Mouse (Mus musculus): Measurements from ENCODE around the gene Polr2i. TPM values are rescaled to one million over a fixed set of nuclear protein-coding genes. Genes with fewer than 3 reads are reported as not detected.
"Not testable (repeated sequence)": the region's sequence is repeated elsewhere in the genome, so short reads cannot be mapped to it uniquely, and the experiment has no call there.

The Polr2i gene
- polyA plus RNA-seq, 1 experiment from 2014 or later = 126 TPM

GRCm38 (mm10) chr7:30232631-30233148 lies 942 bp downstream of the Polr2i start:
- H3K9me3 ChIP-seq (replicated peaks; ENCODE audit: control insufficient read depth, low read length) = no peaks in the 10 kb centered on the region
- H3K4me1 ChIP-seq (ENCODE audit: control insufficient read depth, insufficient read depth, low read length) = peaks cover 6% of the 10 kb centered on the region; the same call in 1 of the 2 replicates
- WGBS (ENCODE audit: insufficient replicate concordance) = 4% methylated on average over 24 of the region's 24 CpGs
- H3K36me3 ChIP-seq (ENCODE audit: control insufficient read depth, insufficient read depth, low read length) = no peaks in the 10 kb centered on the region; the same call in 1 of the 2 replicates
- H3K27me3 ChIP-seq (ENCODE audit: control insufficient read depth, insufficient read depth, low read length) = no peaks in the 10 kb centered on the region
- H3K4me3 ChIP-seq (ENCODE audit: low read depth, low read length) = peak overlapping the region; percentile 85
- H3K4me2 ChIP-seq = peak overlapping the region; percentile 80
- H3K27ac ChIP-seq (ENCODE audit: low read depth, low read length) = peak overlapping the region; percentile 86
- no peak; the same call in 1 of the 2 replicates for ATAC-seq (replicated peaks; ENCODE audit: insufficient number of reproducible peaks, low FRiP score, low TSS enrichment)
- peak overlapping the region; percentile 86 for H3K9ac ChIP-seq (ENCODE audit: low read depth, low read length)

GRCm38 (mm10) chr7:30233387-30233786 lies 1.6 kb downstream of the Polr2i start:
- Histone ChIP-seq H3K4me1 (ENCODE audit: control insufficient read depth, insufficient read depth, low read length) (peaks cover 6% of the 10 kb centered on the region; the same call in 1 of the 2 replicates), H3K27ac (ENCODE audit: low read depth, low read length) (no peak overlapping the region), H3K36me3 (ENCODE audit: control insufficient read depth, insufficient read depth, low read length) (no peaks in the 10 kb centered on the region; the same call in 1 of the 2 replicates), H3K9ac (ENCODE audit: low read depth, low read length) (no peak overlapping the region), H3K4me3 (ENCODE audit: low read depth, low read length) (peak overlapping the region; percentile 85; the same call in 1 of the 2 replicates), H3K4me2 (peak overlapping the region; percentile 80; the same call in 1 of the 2 replicates), H3K27me3 (ENCODE audit: control insufficient read depth, insufficient read depth, low read length) (no peaks in the 10 kb centered on the region), H3K9me3 (replicated peaks; ENCODE audit: control insufficient read depth, low read length) (no peaks in the 10 kb centered on the region)
- ATAC-seq (replicated peaks; ENCODE audit: insufficient number of reproducible peaks, low FRiP score, low TSS enrichment) = no peak
- 86% methylated on average over 20 of the region's 20 CpGs for WGBS (ENCODE audit: insufficient replicate concordance)

- no peaks in the 10 kb centered on the region for H3K9me3 ChIP-seq (replicated peaks; ENCODE audit: control insufficient read depth, low read length)
These were observed 2.6 kb downstream of the Polr2i start for GRCm38 (mm10) chr7:30234276-30234858.

GRCm38 (mm10) chr7:30235091-30235490 lies 3.3 kb downstream of the Polr2i start:
- H3K36me3 ChIP-seq (ENCODE audit: control insufficient read depth, insufficient read depth, low read length) = 0 out of 2 replicates have a peak, but pooled peaks cover under 1% of the 10 kb centered on the region
- H3K27ac ChIP-seq (ENCODE audit: low read depth, low read length) = no peak overlapping the region
- H3K4me3 ChIP-seq (ENCODE audit: low read depth, low read length) = no peak overlapping the region
- no peak for ATAC-seq (replicated peaks; ENCODE audit: insufficient number of reproducible peaks, low FRiP score, low TSS enrichment)
- H3K4me2 ChIP-seq = no peak overlapping the region
- H3K4me1 ChIP-seq (ENCODE audit: control insufficient read depth, insufficient read depth, low read length) = peaks cover 6% of the 10 kb centered on the region; the same call in 1 of the 2 replicates
- no peaks in the 10 kb centered on the region for H3K27me3 ChIP-seq (ENCODE audit: control insufficient read depth, insufficient read depth, low read length)
- no peak overlapping the region for H3K9ac ChIP-seq (ENCODE audit: low read depth, low read length)
- 88% methylated on average over 8 of the region's 8 CpGs for WGBS (ENCODE audit: insufficient replicate concordance)
- no peaks in the 10 kb centered on the region for H3K9me3 ChIP-seq (replicated peaks; ENCODE audit: control insufficient read depth, low read length)

More at GRCm38 (mm10) chr7:30234276-30234858, 2.6 kb downstream of the Polr2i start:
- no peaks in the 10 kb centered on the region; the same call in 1 of the 2 replicates for H3K36me3 ChIP-seq (ENCODE audit: control insufficient read depth, insufficient read depth, low read length)
- peaks cover 6% of the 10 kb centered on the region; the same call in 1 of the 2 replicates for H3K4me1 ChIP-seq (ENCODE audit: control insufficient read depth, insufficient read depth, low read length)
- ATAC-seq (replicated peaks; ENCODE audit: insufficient number of reproducible peaks, low FRiP score, low TSS enrichment) = no peak
- WGBS (ENCODE audit: insufficient replicate concordance) = 94% methylated on average over 15 of the region's 15 CpGs
- H3K4me2 ChIP-seq = no peak overlapping the region
- H3K4me3 ChIP-seq (ENCODE audit: low read depth, low read length) = no peak overlapping the region
- H3K9ac ChIP-seq (ENCODE audit: low read depth, low read length) = no peak overlapping the region
- no peaks in the 10 kb centered on the region for H3K27me3 ChIP-seq (ENCODE audit: control insufficient read depth, insufficient read depth, low read length)
- H3K27ac ChIP-seq (ENCODE audit: low read depth, low read length) = no peak overlapping the region

- H3K9ac ChIP-seq (ENCODE audit: low read depth, low read length) = no peak within 1 kb of the TSS
- WGBS (ENCODE audit: insufficient replicate concordance) = 81% methylated on average over 4 of the region's 4 CpGs
- H3K4me3 ChIP-seq (ENCODE audit: low read depth, low read length) = no peak within 1 kb of the TSS
- no peaks in the 10 kb centered on the region for H3K9me3 ChIP-seq (replicated peaks; ENCODE audit: control insufficient read depth, low read length)
- H3K4me2 ChIP-seq = no peak within 1 kb of the TSS
- ATAC-seq (replicated peaks; ENCODE audit: insufficient number of reproducible peaks, low FRiP score, low TSS enrichment) = no peak
- no peak within 1 kb of the TSS for H3K27ac ChIP-seq (ENCODE audit: low read depth, low read length)
- H3K4me1 ChIP-seq (ENCODE audit: control insufficient read depth, insufficient read depth, low read length) = peaks cover 6% of the 10 kb centered on the region; the same call in 1 of the 2 replicates
- peaks cover 3% of the 10 kb centered on the region; the same call in 1 of the 2 replicates for H3K36me3 ChIP-seq (ENCODE audit: control insufficient read depth, insufficient read depth, low read length)
- H3K27me3 ChIP-seq (ENCODE audit: control insufficient read depth, insufficient read depth, low read length) = no peaks in the 10 kb centered on the region
These were observed 3.9 kb downstream of the Polr2i start, which contains the start of gene Ovol3 for GRCm38 (mm10) chr7:30235625-30236024. Ovol3 (minus strand) TSS chr7:30235725.

- H3K27me3 ChIP-seq (ENCODE audit: control insufficient read depth, insufficient read depth, low read length); H3K4me1 ChIP-seq (ENCODE audit: control insufficient read depth, insufficient read depth, low read length); H3K27ac ChIP-seq (ENCODE audit: low read depth, low read length); H3K9ac ChIP-seq (ENCODE audit: low read depth, low read length); H3K4me3 ChIP-seq (ENCODE audit: low read depth, low read length); ATAC-seq (replicated peaks; ENCODE audit: insufficient number of reproducible peaks, low FRiP score, low TSS enrichment); H3K4me2 ChIP-seq; H3K9me3 ChIP-seq (replicated peaks; ENCODE audit: control insufficient read depth, low read length); H3K36me3 ChIP-seq (ENCODE audit: control insufficient read depth, insufficient read depth, low read length): not testable (repeated sequence)
- 79% methylated on average over 3 of the region's 3 CpGs for WGBS (ENCODE audit: insufficient replicate concordance)
These were observed 5.6 kb downstream of the Polr2i start for GRCm38 (mm10) chr7:30237374-30237773.

GRCm38 (mm10) chr7:30251956-30252954 lies 20.5 kb downstream of the Polr2i start:
- WGBS (ENCODE audit: insufficient replicate concordance) = 84% methylated on average over 12 of the region's 12 CpGs
- H3K4me2 ChIP-seq = no peak overlapping the region
- no peak overlapping the region for H3K9ac ChIP-seq (ENCODE audit: low read depth, low read length)
- H3K36me3 ChIP-seq (ENCODE audit: control insufficient read depth, insufficient read depth, low read length) = peaks cover 12% of the 10 kb centered on the region; the same call in 1 of the 2 replicates
- H3K27ac ChIP-seq (ENCODE audit: low read depth, low read length) = no peak overlapping the region
- H3K27me3 ChIP-seq (ENCODE audit: control insufficient read depth, insufficient read depth, low read length) = no peaks in the 10 kb centered on the region
- H3K4me3 ChIP-seq (ENCODE audit: low read depth, low read length) = no peak overlapping the region
- no peaks in the 10 kb centered on the region for H3K4me1 ChIP-seq (ENCODE audit: control insufficient read depth, insufficient read depth, low read length)
- ATAC-seq (replicated peaks; ENCODE audit: insufficient number of reproducible peaks, low FRiP score, low TSS enrichment) = no peak
- no peaks in the 10 kb centered on the region for H3K9me3 ChIP-seq (replicated peaks; ENCODE audit: control insufficient read depth, low read length)

GRCm38 (mm10) chr7:30265041-30265440 lies 33.3 kb downstream of the Polr2i start:
- no peaks in the 10 kb centered on the region for H3K9me3 ChIP-seq (replicated peaks; ENCODE audit: control insufficient read depth, low read length)
- no peak for ATAC-seq (replicated peaks; ENCODE audit: insufficient number of reproducible peaks, low FRiP score, low TSS enrichment)
- H3K27me3 ChIP-seq (ENCODE audit: control insufficient read depth, insufficient read depth, low read length) = no peaks in the 10 kb centered on the region
- no peaks in the 10 kb centered on the region; the same call in none of the 2 replicates for H3K36me3 ChIP-seq (ENCODE audit: control insufficient read depth, insufficient read depth, low read length)
- 71% methylated on average over 2 of the region's 2 CpGs for WGBS (ENCODE audit: insufficient replicate concordance)
- no peak overlapping the region for H3K27ac ChIP-seq (ENCODE audit: low read depth, low read length)
- H3K9ac ChIP-seq (ENCODE audit: low read depth, low read length) = no peak overlapping the region
- H3K4me3 ChIP-seq (ENCODE audit: low read depth, low read length) = no peak overlapping the region
- no peak overlapping the region for H3K4me2 ChIP-seq
- H3K4me1 ChIP-seq (ENCODE audit: control insufficient read depth, insufficient read depth, low read length) = peaks cover 4% of the 10 kb centered on the region; the same call in 1 of the 2 replicates
